Mouse (Mus musculus) cerebellum, adult (tissue): ENCODE data around the gene Tmem53.
A peak's percentile ranks its signal among the peaks of the same experiment; 100 is the strongest.

Experiments used
- ATAC-seq: cut with Nextera tagmentation; 2 replicates; pipeline ENCODE4 v1.9.2; 2017; ENCODE audit warnings: mild to moderate bottlenecking, moderate library complexity, mixed read lengths; ENCODE audit not compliant: insufficient number of reproducible peaks, low FRiP score, low TSS enrichment

Tmem53 gene

GRCm38 (mm10) chr4:117251801-117252316 lies at the start of gene Tmem53, which contains the start of gene Armh1:
Tmem53 (plus strand) TSS chr4:117251951.
Armh1 (minus strand) TSS chr4:117252125.
- peak; percentile 93 for ATAC-seq

GRCm38 (mm10) chr4:117202046-117202991 lies 49.4 kb upstream of the Tmem53 start:
- no peak; the same call in 1 of the 2 replicates for ATAC-seq

DNA sequence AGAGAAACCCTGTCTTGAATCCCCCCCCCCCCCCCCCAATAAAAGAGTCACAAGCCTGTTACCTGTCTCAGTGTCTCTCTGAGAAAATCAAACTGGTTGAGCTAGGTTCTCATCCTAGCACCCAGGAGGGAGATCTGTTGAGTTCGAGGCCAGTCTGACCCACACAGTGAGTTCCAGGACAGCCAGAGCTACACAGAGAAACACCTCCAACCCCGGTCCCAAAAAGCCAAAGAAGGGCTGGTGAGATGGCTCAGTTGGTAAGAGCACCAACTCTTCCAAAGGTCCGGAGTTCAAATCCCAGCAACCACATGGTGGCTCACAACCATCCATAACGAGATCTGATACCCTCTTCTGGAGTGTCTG lies 48.8 kb upstream of the Tmem53 start:
- no peak for ATAC-seq

GRCm38 (mm10) chr4:117209592-117209991 lies 42.2 kb upstream of the Tmem53 start:
- ATAC-seq = no peak

DNA sequence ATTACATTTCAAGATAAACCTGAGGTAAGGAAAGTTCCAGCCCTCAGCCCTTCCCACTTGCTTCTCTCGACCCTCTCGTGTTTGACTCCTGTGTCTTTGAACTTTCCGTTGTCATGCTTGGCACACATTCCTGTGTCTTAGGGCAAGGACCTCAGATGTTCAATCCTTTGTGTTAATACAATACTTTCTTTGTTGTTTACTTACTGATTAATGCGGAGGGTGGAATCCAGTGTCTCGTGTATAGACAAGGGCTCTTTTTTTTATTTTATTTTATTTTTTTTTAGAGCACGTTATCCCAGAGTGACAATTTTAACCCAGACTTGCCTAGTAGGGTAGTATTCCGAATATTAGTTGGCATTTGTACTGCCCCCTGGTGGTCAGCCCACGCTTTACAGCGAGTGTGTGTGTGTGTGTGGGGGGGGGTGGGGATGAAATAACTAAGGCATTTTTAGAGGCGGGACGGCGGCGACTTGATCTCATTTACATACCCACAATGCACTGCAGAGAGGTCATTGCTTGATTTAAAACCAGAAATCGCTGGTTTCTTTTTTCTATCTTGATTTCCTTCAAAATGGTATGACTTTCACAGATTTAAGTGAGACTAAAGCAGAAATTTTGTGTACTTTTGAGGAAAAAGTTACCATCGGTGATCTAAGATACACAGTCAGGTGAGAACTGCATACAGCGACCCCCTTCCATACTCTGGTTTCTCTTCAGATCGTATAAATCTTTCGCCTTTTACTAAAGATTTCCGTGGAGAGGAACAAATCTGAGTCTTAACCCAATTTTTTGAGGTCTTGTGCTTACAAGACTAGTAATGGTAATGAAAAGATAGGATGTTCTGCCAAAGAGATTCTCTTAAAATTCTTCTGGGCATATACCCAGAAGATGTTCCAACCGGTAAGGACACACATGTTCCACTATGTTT lies 41.3 kb upstream of the Tmem53 start:
- no peak for ATAC-seq

DNA sequence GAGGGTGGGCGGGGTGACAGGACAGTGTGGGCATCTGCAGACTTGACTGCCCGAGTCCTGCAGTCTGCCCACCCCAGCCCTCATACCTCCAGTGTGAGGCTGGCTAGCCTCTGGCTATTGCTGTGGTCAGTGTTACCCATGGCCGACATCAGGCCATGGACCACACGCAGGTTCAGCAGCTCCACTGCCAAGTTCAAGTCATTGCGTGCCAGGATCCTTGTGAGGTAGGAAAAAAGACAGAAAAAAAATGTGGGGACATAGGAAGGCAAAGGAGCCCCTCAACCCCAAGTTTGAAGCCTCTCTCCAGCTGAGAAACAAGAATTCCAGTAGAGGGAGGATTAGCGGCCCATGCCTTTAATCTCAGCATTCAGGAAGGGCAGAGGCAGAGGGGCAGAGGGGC lies 37.5 kb upstream of the Tmem53 start:
- ATAC-seq = no peak

DNA sequence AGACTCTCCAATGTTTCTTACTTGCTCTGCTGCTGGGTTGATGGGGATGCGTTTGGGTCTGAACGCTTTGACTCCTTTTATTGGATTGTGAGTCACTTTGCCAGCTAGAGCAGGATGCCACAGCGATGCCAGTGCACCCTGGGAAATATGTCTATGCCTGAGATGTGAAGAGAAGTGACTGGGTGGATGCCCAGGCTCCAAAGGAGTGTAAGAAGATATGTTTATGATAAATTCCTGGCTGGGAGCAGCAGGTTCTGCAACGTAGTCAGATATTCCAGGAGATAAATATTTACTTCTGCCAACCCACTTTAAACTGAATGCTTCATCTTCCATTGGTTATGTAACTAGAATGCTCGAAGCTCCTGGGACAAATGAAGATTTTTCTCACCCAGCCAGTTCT lies 34.7 kb upstream of the Tmem53 start:
- no peak for ATAC-seq

- ATAC-seq = no peak
These were observed 33.1 kb upstream of the Tmem53 start for GRCm38 (mm10) chr4:117218517-117219219.

GRCm38 (mm10) chr4:117220741-117221515 lies 30.8 kb upstream of the Tmem53 start:
- ATAC-seq = no peak

DNA sequence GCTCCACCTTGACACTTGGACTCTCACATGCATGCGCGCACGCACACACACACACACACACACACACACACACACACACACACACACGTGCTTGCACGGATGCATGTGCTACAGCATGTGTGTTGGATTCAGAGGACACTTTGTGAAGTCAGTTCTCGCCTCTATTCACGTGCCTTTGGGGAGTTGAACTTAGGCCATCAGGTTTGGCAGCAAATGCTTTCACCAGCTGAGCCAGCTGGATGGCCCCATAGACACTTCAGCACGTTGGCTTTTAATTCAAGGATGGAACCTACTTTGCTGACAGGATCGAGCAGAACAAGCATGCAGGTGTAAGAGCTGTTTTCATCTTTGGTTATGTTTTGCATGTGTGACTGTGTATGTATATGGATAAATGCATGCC lies 29.9 kb upstream of the Tmem53 start:
- ATAC-seq = no peak

DNA sequence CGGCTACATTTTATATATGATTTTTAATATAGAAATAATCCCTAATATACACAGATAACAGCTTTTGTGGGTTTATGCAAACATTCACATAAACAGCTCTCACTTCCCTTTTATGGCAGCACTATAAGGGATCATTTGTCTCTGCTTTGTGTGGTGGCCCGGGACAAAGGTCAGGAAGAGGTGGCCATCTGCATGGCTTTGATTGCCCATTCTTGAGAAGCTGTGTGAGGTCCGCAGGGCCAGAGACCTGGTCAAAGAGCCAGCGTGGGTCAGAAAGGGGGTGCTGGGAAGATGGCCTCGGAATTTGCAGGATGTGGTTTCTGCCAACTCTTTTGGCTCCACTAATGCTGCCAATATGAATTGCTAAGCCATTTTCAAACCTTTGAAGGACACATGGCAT lies 28.8 kb upstream of the Tmem53 start:
- ATAC-seq = no peak

- ATAC-seq = no peak
These were observed 27.6 kb upstream of the Tmem53 start for GRCm38 (mm10) chr4:117224122-117224521.

DNA sequence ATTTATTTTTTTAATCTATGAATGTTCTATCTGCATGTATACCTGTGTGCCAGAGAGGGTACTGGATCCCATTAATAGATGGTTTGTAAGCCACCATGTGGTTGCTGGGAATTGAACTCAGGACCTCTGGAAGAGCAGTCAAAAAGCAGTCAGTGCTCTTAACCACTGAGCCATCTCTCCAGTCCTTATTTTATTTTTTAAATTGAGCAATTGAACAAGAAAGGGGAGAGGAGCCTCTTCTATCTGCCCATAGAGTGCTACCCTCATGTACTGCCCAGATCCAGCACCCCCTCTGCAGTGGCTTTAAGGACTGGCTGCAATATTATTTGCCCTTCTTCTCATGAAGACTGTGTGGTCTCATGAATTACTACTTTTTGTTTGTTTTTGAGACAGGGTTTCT lies 26.5 kb upstream of the Tmem53 start:
- ATAC-seq = no peak

- no peak for ATAC-seq
These were observed 22.2 kb upstream of the Tmem53 start for GRCm38 (mm10) chr4:117229590-117229989.

DNA sequence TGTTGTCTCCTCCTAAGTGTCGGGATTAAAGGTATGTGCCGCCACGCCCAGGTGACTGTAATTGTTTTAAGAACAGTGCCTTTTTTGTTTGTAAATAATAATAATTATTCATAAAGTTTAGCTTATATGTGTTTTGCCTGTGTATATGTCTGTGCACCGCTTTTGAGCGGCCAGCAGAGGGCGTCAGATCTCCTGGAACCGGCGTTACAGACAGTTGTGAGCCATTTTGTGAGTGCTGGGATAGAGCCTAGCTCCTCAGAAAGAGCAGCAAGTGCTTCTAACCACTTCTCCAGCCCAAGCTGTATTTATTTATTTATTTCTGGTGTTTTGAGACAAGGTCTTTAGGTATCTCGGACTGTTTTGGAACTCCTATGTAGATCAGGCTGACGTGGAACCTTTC lies 21.4 kb upstream of the Tmem53 start:
- no peak for ATAC-seq

GRCm38 (mm10) chr4:117231208-117231607 lies 20.5 kb upstream of the Tmem53 start:
- ATAC-seq = no peak

DNA sequence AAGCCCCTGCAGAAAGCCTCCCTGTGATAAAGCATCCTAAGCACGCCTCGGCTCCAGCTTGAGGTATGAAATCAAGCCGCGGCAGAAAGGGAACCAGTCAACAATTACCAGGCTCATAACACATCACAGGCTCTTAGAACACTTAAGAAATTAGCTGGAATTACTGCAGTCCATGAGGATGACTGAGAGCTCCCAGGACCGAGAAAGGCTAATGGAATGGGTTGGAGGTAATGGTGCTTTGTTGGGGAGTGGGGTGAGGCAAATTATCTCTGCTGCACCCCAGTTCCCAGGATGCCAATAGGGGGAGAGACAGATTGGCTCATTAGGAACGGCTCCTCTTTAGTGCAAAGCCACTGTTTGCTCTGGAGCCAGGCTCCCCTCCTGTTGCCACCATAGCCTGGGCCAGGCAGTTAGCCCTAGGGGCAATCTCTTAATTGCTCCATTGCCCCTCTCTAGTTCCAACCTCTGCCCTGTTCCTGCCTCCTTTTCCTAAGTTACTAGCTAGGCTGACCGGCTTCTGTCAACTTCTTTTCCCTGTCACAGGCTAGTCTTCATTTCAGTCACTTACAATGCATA lies 17.5 kb upstream of the Tmem53 start:
- ATAC-seq = no peak

- no peak for ATAC-seq
These were observed 15.9 kb upstream of the Tmem53 start for GRCm38 (mm10) chr4:117235822-117236221.

GRCm38 (mm10) chr4:117239153-117239552 lies 12.6 kb upstream of the Tmem53 start:
- ATAC-seq = no peak
